Mouse (Mus musculus) leukemia stem cell, adult 10-12 weeks (primary cell): Measurements from ENCODE around the gene Stoml3. TPM values are rescaled to one million over a fixed set of nuclear protein-coding genes. Genes with fewer than 3 reads are reported as not detected.

Source experiments
- polyA plus RNA-seq: library from polyadenylated mRNA; stranded (reverse); fragments of >175 nt; gene quantifications from 2 replicates; pipeline ENCODE4 v1.2.3, GENCODE M21; 2012; ENCODE audit warnings: low replicate concordance

Gene Stoml3
- polyA plus RNA-seq: not detected in 2 replicates

GRCm38 (mm10) chr3:53488353-53488752 is at the start of gene Stoml3:
Stoml3 (plus strand) TSS chr3:53488653.

GRCm38 (mm10) chr3:53463046-53463764 is 25.2 kb upstream of the Stoml3 start, which contains the start of the genes Nhlrc3 and Proser1:
Nhlrc3 (minus strand) TSS chr3:53463332.
Proser1 (plus strand) TSS chr3:53463666.

Other genes with a start within 250 kb of the Stoml3 start
- 1.1 and 5.9 TPM in 2 replicates for gene Nhlrc3, start 25.3 kb upstream of the Stoml3 start, polyA plus RNA-seq
- 23.0 and 81.9 TPM in 2 replicates for gene Proser1, start 25.0 kb upstream of the Stoml3 start, polyA plus RNA-seq
- 0.02 TPM in 1 of 2 replicates, not detected in the other for gene Frem2, start 168.7 kb downstream of the Stoml3 start, polyA plus RNA-seq